Mouse (Mus musculus): ENCODE results near the gene Abcb4. TPM values are rescaled to one million over a fixed set of nuclear protein-coding genes. Genes with fewer than 3 reads are reported as not detected.
"Not testable (repeated sequence)": the region's sequence is repeated elsewhere in the genome, so short reads cannot be mapped to it uniquely, and the experiment has no call there.

Abcb4 gene
- polyA plus RNA-seq, 1 experiment from 2014 or later = 0.20 TPM

- ATAC-seq (ENCODE audit: insufficient number of reproducible peaks, insufficient read depth, low FRiP score, low TSS enrichment, low read depth) = no peak
- 84% methylated on average over 3 of the region's 3 CpGs for WGBS
- H3K27me3 ChIP-seq = no peaks in the 10 kb centered on the region
- no peaks in the 10 kb centered on the region for H3K4me1 ChIP-seq
- no peak overlapping the region for H3K4me2 ChIP-seq
- H3K36me3 ChIP-seq = peaks cover 55% of the 10 kb centered on the region
- no peak overlapping the region for H3K9ac ChIP-seq
- H3K27ac ChIP-seq = no peak overlapping the region
- H3K9me3 ChIP-seq = no peaks in the 10 kb centered on the region
- no peak overlapping the region for H3K4me3 ChIP-seq
Measured at GRCm38 (mm10) chr5:8985470-8985869, 92.0 kb downstream of the Abcb4 start.

DNA sequence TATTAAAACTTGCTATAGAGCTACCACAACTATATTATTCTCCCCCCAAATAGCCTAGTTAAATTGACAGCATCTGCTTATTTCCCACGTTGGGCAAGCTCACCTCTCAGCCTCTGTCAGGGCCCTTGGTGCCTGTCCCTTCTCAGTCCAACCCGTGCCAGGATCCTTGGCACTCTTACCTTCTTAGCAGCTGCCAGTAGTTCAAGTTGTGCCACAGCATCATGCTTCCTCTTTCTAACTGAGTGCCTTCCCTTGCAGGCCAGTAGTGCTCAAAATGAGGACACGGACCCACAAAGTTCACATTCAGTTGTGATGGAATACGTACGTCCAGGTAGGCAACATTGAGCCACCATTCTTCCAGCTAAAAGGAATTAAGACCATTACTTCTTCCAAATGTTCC, 94.4 kb downstream of the Abcb4 start:
- 92% methylated on average over 5 of the region's 5 CpGs for WGBS

DNA sequence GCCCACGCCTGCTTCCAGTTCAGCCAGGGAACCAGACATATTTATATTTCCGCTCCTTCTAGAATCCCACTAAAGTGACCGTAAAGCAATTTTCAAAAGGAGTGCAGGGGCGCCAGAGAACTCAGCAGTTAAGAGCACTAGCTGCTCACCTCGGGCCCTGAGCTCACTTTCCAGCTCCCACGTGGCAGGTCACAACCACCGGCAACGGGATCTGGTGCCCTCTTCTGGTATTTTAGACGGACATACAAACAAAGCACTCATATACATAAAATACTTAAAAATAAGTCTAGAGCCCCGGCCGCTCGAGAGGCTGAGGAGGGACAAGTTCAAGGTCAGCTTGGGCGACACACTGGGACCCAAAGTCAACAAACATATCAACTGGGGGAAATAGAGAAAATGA, 97.0 kb downstream of the Abcb4 start:
- H3K27me3 ChIP-seq = no peaks in the 10 kb centered on the region
- H3K4me1 ChIP-seq = 0 out of 2 replicates have a peak, but pooled peaks cover 4% of the 10 kb centered on the region
- no peak overlapping the region for H3K27ac ChIP-seq
- no peak overlapping the region for H3K4me3 ChIP-seq
- H3K4me2 ChIP-seq = no peak overlapping the region
- no peaks in the 10 kb centered on the region for H3K9me3 ChIP-seq
- no peak for ATAC-seq (ENCODE audit: insufficient number of reproducible peaks, insufficient read depth, low FRiP score, low TSS enrichment, low read depth)
- 89% methylated on average over 13 of the region's 13 CpGs for WGBS
- H3K36me3 ChIP-seq = peaks cover 65% of the 10 kb centered on the region
- H3K9ac ChIP-seq = no peak overlapping the region

More for the DNA sequence above, 94.4 kb downstream of the Abcb4 start:
- Histone ChIP-seq H3K36me3 (peaks cover 60% of the 10 kb centered on the region), H3K27ac (no peak overlapping the region), H3K9ac (no peak overlapping the region), H3K27me3 (no peaks in the 10 kb centered on the region), H3K9me3 (no peaks in the 10 kb centered on the region), H3K4me3 (no peak overlapping the region), H3K4me2 (no peak overlapping the region), H3K4me1 (no peaks in the 10 kb centered on the region)
- no peak for ATAC-seq (ENCODE audit: insufficient number of reproducible peaks, insufficient read depth, low FRiP score, low TSS enrichment, low read depth)

DNA sequence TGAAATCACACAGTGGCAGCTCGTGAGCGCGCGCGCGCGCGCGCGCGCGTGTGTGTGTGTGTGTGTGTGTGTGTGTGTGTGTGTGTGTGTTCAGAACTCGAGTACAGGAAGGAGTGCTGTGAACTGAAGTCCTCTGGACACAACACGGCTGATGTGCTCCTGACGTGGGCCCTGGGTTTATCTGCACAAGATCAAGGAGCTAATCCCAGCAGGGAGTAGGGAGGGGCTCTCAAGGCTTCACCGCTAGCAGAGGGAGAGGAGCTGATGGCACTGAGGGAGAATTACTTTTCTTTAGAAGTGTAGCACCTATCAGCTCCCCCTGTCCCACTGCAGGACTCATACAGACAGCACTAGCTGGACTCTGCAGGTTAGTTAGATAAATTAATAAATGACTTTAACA, 98.1 kb downstream of the Abcb4 start:
- Histone ChIP-seq H3K36me3 (peaks cover 55% of the 10 kb centered on the region), H3K9me3 (no peaks in the 10 kb centered on the region), H3K4me3 (no peak overlapping the region), H3K27ac (no peak overlapping the region), H3K4me1 (peaks cover 11% of the 10 kb centered on the region), H3K27me3 (no peaks in the 10 kb centered on the region), H3K4me2 (no peak overlapping the region), H3K9ac (no peak overlapping the region)
- 86% methylated on average over 16 of the region's 16 CpGs for WGBS
- no peak for ATAC-seq (ENCODE audit: insufficient number of reproducible peaks, insufficient read depth, low FRiP score, low TSS enrichment, low read depth)

GRCm38 (mm10) chr5:8995966-8996685, 102.6 kb downstream of the Abcb4 start:
- Histone ChIP-seq H3K9me3 (no peaks in the 10 kb centered on the region), H3K36me3 (peaks cover 28% of the 10 kb centered on the region), H3K4me1 (peaks cover 11% of the 10 kb centered on the region), H3K27ac (peak overlapping the region; percentile 91), H3K9ac (peak overlapping the region; percentile 84), H3K27me3 (no peaks in the 10 kb centered on the region), H3K4me2 (peak overlapping the region; percentile 69), H3K4me3 (peak overlapping the region; percentile 67)
- 12% methylated on average over 13 of the region's 13 CpGs for WGBS
- ATAC-seq (ENCODE audit: insufficient number of reproducible peaks, insufficient read depth, low FRiP score, low TSS enrichment, low read depth) = no peak

GRCm38 (mm10) chr5:8996686-8997512, 103.4 kb downstream of the Abcb4 start, which contains the start of gene Crot:
Crot (minus strand) TSS chr5:8997324.
- Histone ChIP-seq H3K36me3 (peaks cover 21% of the 10 kb centered on the region), H3K4me3 (peak within 1 kb of the TSS; percentile 67), H3K27me3 (no peaks in the 10 kb centered on the region), H3K9me3 (no peaks in the 10 kb centered on the region), H3K4me1 (peaks cover 11% of the 10 kb centered on the region), H3K4me2 (peak within 1 kb of the TSS; percentile 69), H3K27ac (peak within 1 kb of the TSS; percentile 91), H3K9ac (peak within 1 kb of the TSS; percentile 84)
- peak; percentile 99 for ATAC-seq (ENCODE audit: insufficient number of reproducible peaks, insufficient read depth, low FRiP score, low TSS enrichment, low read depth)
- under 1% methylated on average over 46 of the region's 57 CpGs for WGBS

DNA sequence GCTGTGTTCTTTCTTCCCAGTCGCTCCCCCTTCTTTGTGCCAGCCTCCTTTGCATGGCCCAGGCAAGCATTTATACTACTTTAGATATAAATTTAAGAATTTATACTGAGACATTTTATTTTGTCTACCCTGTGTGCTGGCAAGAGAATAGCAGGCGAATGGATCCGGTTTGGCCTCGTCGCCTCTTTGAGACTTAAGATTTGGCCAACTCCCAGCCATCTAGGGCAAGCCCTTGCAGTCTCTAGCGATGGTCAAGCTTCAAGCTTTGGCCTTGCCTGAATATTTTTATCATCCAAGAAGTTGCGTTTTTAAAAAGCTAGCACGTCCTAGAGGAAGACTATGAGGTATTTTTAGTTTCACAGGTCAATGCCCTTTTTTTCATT, 104.0 kb downstream of the Abcb4 start:
- Histone ChIP-seq H3K27me3 (no peaks in the 10 kb centered on the region), H3K36me3 (peaks cover 17% of the 10 kb centered on the region), H3K27ac (peak overlapping the region; percentile 91), H3K4me3 (peak overlapping the region; percentile 67), H3K4me2 (peak overlapping the region; percentile 69), H3K4me1 (peaks cover 11% of the 10 kb centered on the region), H3K9me3 (no peaks in the 10 kb centered on the region), H3K9ac (peak overlapping the region; percentile 84)
- ATAC-seq (ENCODE audit: insufficient number of reproducible peaks, insufficient read depth, low FRiP score, low TSS enrichment, low read depth) = no peak
- WGBS = 9% methylated on average over 8 of the region's 8 CpGs

GRCm38 (mm10) chr5:8999108-8999507, 105.6 kb downstream of the Abcb4 start:
- H3K36me3 ChIP-seq = peaks cover 6% of the 10 kb centered on the region; the same call in 1 of the 2 replicates

DNA sequence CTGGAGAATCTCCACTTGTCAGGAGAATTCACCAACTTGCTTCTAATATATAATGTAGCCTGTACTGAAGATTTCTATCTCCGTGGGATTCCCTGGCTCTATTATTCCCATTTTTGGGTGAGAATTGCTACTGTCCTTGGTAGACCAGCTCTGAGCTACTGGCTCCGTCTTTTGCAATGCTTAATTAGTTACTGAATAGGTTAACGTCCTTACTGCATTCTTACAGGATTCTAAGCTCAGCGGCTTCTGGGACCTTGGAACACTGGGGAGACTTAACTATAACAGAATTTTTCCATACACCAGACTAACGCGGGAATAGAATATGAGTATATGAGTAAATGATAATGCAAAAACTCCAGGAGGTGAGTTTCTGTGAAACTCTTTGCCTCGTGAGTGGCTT, 106.5 kb downstream of the Abcb4 start:
- not testable (repeated sequence) for H3K36me3 ChIP-seq; H3K4me1 ChIP-seq; H3K4me2 ChIP-seq; H3K27me3 ChIP-seq; H3K27ac ChIP-seq; H3K9ac ChIP-seq; H3K9me3 ChIP-seq; H3K4me3 ChIP-seq; ATAC-seq (ENCODE audit: insufficient number of reproducible peaks, insufficient read depth, low FRiP score, low TSS enrichment, low read depth)
- 42% methylated on average over 7 of the region's 7 CpGs for WGBS

More at GRCm38 (mm10) chr5:8999108-8999507, 105.6 kb downstream of the Abcb4 start:
- no peaks in the 10 kb centered on the region for H3K27me3 ChIP-seq
- no peaks in the 10 kb centered on the region for H3K9me3 ChIP-seq
- H3K4me3 ChIP-seq = no peak overlapping the region
- H3K4me2 ChIP-seq = no peak overlapping the region
- H3K4me1 ChIP-seq = peaks cover 11% of the 10 kb centered on the region
- WGBS = 81% methylated on average over 4 of the region's 4 CpGs
- ATAC-seq (ENCODE audit: insufficient number of reproducible peaks, insufficient read depth, low FRiP score, low TSS enrichment, low read depth) = no peak
- no peak overlapping the region for H3K9ac ChIP-seq
- no peak overlapping the region for H3K27ac ChIP-seq

GRCm38 (mm10) chr5:9006585-9006984, 113.1 kb downstream of the Abcb4 start:
- H3K27me3 ChIP-seq; H3K9ac ChIP-seq; H3K4me3 ChIP-seq; H3K4me1 ChIP-seq; H3K36me3 ChIP-seq; H3K4me2 ChIP-seq; H3K9me3 ChIP-seq; ATAC-seq (ENCODE audit: insufficient number of reproducible peaks, insufficient read depth, low FRiP score, low TSS enrichment, low read depth); H3K27ac ChIP-seq: not testable (repeated sequence)
- 55% methylated on average over 3 of the region's 3 CpGs for WGBS

Measured in embryonic facial prominence, embryonic 13.5 days (tissue).